Mouse (Mus musculus) midbrain, embryonic 12.5 days (tissue): Measurements from ENCODE around the gene Fto. TPM values are rescaled to one million over a fixed set of nuclear protein-coding genes. Genes with fewer than 3 reads are reported as not detected.

Experiments used
- ATAC-seq: fragments of 200-750 bp; cut with Nextera tagmentation; 2 replicates; pipeline ENCODE4 v1.8.0; 2017; ENCODE audit warnings: low read depth, moderate TSS enrichment, moderate library complexity; ENCODE audit not compliant: low FRiP score
- H3K27ac ChIP-seq: fragments of 300-500 bp; sonication (generic); replicated peaks from 2 replicates; pipeline ENCODE4 v1.5.1; 2016; ENCODE audit warnings: mild to moderate bottlenecking
- H3K27me3 ChIP-seq: fragments of 300-500 bp; sonication (generic); 2 replicates; pipeline ENCODE4 v1.6.1; 2016; ENCODE audit warnings: mild to moderate bottlenecking
- H3K36me3 ChIP-seq: fragments of 300-500 bp; sonication (generic); 2 replicates; pipeline ENCODE4 v1.6.1; 2016
- H3K4me1 ChIP-seq: fragments of 300-500 bp; sonication (generic); 2 replicates; pipeline ENCODE4 v1.6.1; 2016
- H3K4me2 ChIP-seq: fragments of 300-500 bp; sonication (generic); replicated peaks from 2 replicates; pipeline ENCODE4 v1.6.1; 2016; ENCODE audit warnings: mild to moderate bottlenecking, moderate library complexity
- H3K4me3 ChIP-seq: fragments of 300-500 bp; sonication (generic); 2 replicates; pipeline ENCODE4 v1.5.1; 2016; ENCODE audit warnings: mild to moderate bottlenecking
- H3K9ac ChIP-seq: fragments of 300-500 bp; sonication (generic); replicated peaks from 2 replicates; pipeline ENCODE4 v1.6.1; 2016; ENCODE audit warnings: mild to moderate bottlenecking, moderate library complexity
- H3K9me3 ChIP-seq: fragments of 300-500 bp; sonication (generic); 2 replicates; pipeline ENCODE4 v1.6.1; 2016; ENCODE audit warnings: mild to moderate bottlenecking
- WGBS: fragments of 180-500 bp; shearing (Covaris S2); methylation state at CpG from one replicate; pipeline ENCODE4 v1.1.7; 2016; 5-methylcytosine and 5-hydroxymethylcytosine counted together
- polyA plus RNA-seq: library from polyadenylated mRNA; unstranded; fragments of >200 nt; fragmentation: Nextera tagmentation; extraction: Ambion mirVana; gene quantifications from 2 replicates; pipeline ENCODE4 v1.2.1, GENCODE M21; 2016

Gene Fto
- polyA plus RNA-seq, 1 experiment from 2014 or later = 115 TPM

- no peak overlapping the region for H3K27ac ChIP-seq
- WGBS = 53% methylated on average over 14 of the region's 14 CpGs
Observed at GRCm38 (mm10) chr8:91599349-91599837, 286.1 kb downstream of the Fto start.

GRCm38 (mm10) chr8:91603751-91604150 is 290.4 kb downstream of the Fto start:
- WGBS = 92% methylated on average over 9 of the region's 9 CpGs
- Histone ChIP-seq H3K36me3 (no peaks in the 10 kb centered on the region), H3K4me1 (peaks cover 9% of the 10 kb centered on the region), H3K27me3 (peaks cover 13% of the 10 kb centered on the region), H3K4me3 (no peak overlapping the region), H3K4me2 (no peak overlapping the region), H3K9me3 (no peaks in the 10 kb centered on the region), H3K27ac (no peak overlapping the region), H3K9ac (no peak overlapping the region)
- no peak for ATAC-seq

More at GRCm38 (mm10) chr8:91599349-91599837, 286.1 kb downstream of the Fto start:
- Histone ChIP-seq H3K4me2 (no peak overlapping the region), H3K9ac (no peak overlapping the region), H3K4me1 (peaks cover 9% of the 10 kb centered on the region), H3K4me3 (no peak overlapping the region), H3K27me3 (no peaks in the 10 kb centered on the region), H3K9me3 (no peaks in the 10 kb centered on the region), H3K36me3 (no peaks in the 10 kb centered on the region)
- ATAC-seq = no peak

GRCm38 (mm10) chr8:91605901-91606300 is 292.6 kb downstream of the Fto start:
- H3K4me2 ChIP-seq = no peak overlapping the region
- no peak for ATAC-seq
- 87% methylated on average over 8 of the region's 8 CpGs for WGBS

GRCm38 (mm10) chr8:91607091-91607490 is 293.8 kb downstream of the Fto start:
- H3K4me2 ChIP-seq = no peak overlapping the region
- peaks cover 25% of the 10 kb centered on the region for H3K27me3 ChIP-seq
- no peaks in the 10 kb centered on the region for H3K36me3 ChIP-seq
- no peaks in the 10 kb centered on the region for H3K9me3 ChIP-seq
- H3K4me1 ChIP-seq = peaks cover 14% of the 10 kb centered on the region
- H3K27ac ChIP-seq = no peak overlapping the region
- WGBS = 88% methylated on average over 5 of the region's 5 CpGs
- no peak overlapping the region for H3K4me3 ChIP-seq
- ATAC-seq = no peak
- H3K9ac ChIP-seq = no peak overlapping the region

More at GRCm38 (mm10) chr8:91605901-91606300, 292.6 kb downstream of the Fto start:
- Histone ChIP-seq H3K4me1 (peaks cover 2% of the 10 kb centered on the region), H3K27me3 (peaks cover 25% of the 10 kb centered on the region), H3K4me3 (no peak overlapping the region), H3K9me3 (no peaks in the 10 kb centered on the region), H3K36me3 (no peaks in the 10 kb centered on the region), H3K9ac (no peak overlapping the region), H3K27ac (no peak overlapping the region)

- Histone ChIP-seq H3K4me1 (peaks cover 40% of the 10 kb centered on the region), H3K27ac (peak overlapping the region; percentile 64; the same call in 1 of the 2 replicates), H3K27me3 (peaks cover 40% of the 10 kb centered on the region), H3K9ac (no peak overlapping the region), H3K4me3 (no peak overlapping the region), H3K9me3 (no peaks in the 10 kb centered on the region), H3K4me2 (0 out of 2 replicates have a peak overlapping the region, but pooled peaks have one; percentile 13), H3K36me3 (no peaks in the 10 kb centered on the region)
- peak; percentile 39; the same call in 1 of the 2 replicates for ATAC-seq
- 41% methylated on average over 7 of the region's 7 CpGs for WGBS
Observed at GRCm38 (mm10) chr8:91611191-91611590, 297.9 kb downstream of the Fto start.

- H3K9ac ChIP-seq = no peak overlapping the region
- peak overlapping the region; percentile 13 for H3K4me2 ChIP-seq
- peak; percentile 44; the same call in 1 of the 2 replicates for ATAC-seq
- H3K4me1 ChIP-seq = peaks cover 45% of the 10 kb centered on the region
- no peak overlapping the region for H3K4me3 ChIP-seq
- no peaks in the 10 kb centered on the region for H3K36me3 ChIP-seq
- peaks cover 40% of the 10 kb centered on the region for H3K27me3 ChIP-seq
- peak overlapping the region; percentile 64; the same call in 1 of the 2 replicates for H3K27ac ChIP-seq
- no peaks in the 10 kb centered on the region for H3K9me3 ChIP-seq
- 44% methylated on average over 14 of the region's 14 CpGs for WGBS
Observed at GRCm38 (mm10) chr8:91611723-91612362, 298.5 kb downstream of the Fto start.

GRCm38 (mm10) chr8:91612387-91613130 is 299.2 kb downstream of the Fto start:
- peak; percentile 31; the same call in 1 of the 2 replicates for ATAC-seq
- H3K36me3 ChIP-seq = no peaks in the 10 kb centered on the region
- peak overlapping the region; percentile 13; the same call in 1 of the 2 replicates for H3K4me2 ChIP-seq
- peaks cover 52% of the 10 kb centered on the region for H3K4me1 ChIP-seq
- H3K9ac ChIP-seq = no peak overlapping the region
- peaks cover 40% of the 10 kb centered on the region for H3K27me3 ChIP-seq
- H3K27ac ChIP-seq = peak overlapping the region; percentile 40; the same call in 1 of the 2 replicates
- WGBS = 40% methylated on average over 18 of the region's 18 CpGs
- no peak overlapping the region for H3K4me3 ChIP-seq
- no peaks in the 10 kb centered on the region for H3K9me3 ChIP-seq

- H3K27me3 ChIP-seq = peaks cover 31% of the 10 kb centered on the region
- no peak for ATAC-seq
Observed at GRCm38 (mm10) chr8:91613603-91614002, 300.3 kb downstream of the Fto start.

GRCm38 (mm10) chr8:91615196-91615595 is 301.9 kb downstream of the Fto start:
- no peaks in the 10 kb centered on the region for H3K36me3 ChIP-seq
- H3K4me3 ChIP-seq = no peak overlapping the region
- H3K27ac ChIP-seq = no peak overlapping the region
- H3K9me3 ChIP-seq = no peaks in the 10 kb centered on the region
- H3K27me3 ChIP-seq = peaks cover 21% of the 10 kb centered on the region
- ATAC-seq = no peak
- H3K9ac ChIP-seq = no peak overlapping the region
- H3K4me2 ChIP-seq = no peak overlapping the region
- WGBS = 83% methylated on average over 8 of the region's 8 CpGs
- peaks cover 66% of the 10 kb centered on the region for H3K4me1 ChIP-seq

More at GRCm38 (mm10) chr8:91613603-91614002, 300.3 kb downstream of the Fto start:
- no peaks in the 10 kb centered on the region for H3K36me3 ChIP-seq
- H3K4me1 ChIP-seq = peaks cover 62% of the 10 kb centered on the region
- H3K4me2 ChIP-seq = no peak overlapping the region; the same call in 1 of the 2 replicates
- no peaks in the 10 kb centered on the region for H3K9me3 ChIP-seq
- H3K27ac ChIP-seq = 0 out of 2 replicates have a peak overlapping the region, but pooled peaks have one; percentile 36
- no peak overlapping the region for H3K9ac ChIP-seq
- WGBS = 18% methylated on average over 9 of the region's 9 CpGs
- H3K4me3 ChIP-seq = no peak overlapping the region

- Histone ChIP-seq H3K27me3 (peaks cover 17% of the 10 kb centered on the region; the same call in 1 of the 2 replicates), H3K9ac (no peak overlapping the region), H3K36me3 (no peaks in the 10 kb centered on the region), H3K4me2 (no peak overlapping the region), H3K4me1 (peaks cover 63% of the 10 kb centered on the region), H3K9me3 (no peaks in the 10 kb centered on the region), H3K4me3 (no peak overlapping the region), H3K27ac (no peak overlapping the region)
- 81% methylated on average over 11 of the region's 11 CpGs for WGBS
- ATAC-seq = no peak
Observed at GRCm38 (mm10) chr8:91615781-91616683, 302.7 kb downstream of the Fto start.

- ATAC-seq = no peak
- Histone ChIP-seq H3K27me3 (peaks cover 17% of the 10 kb centered on the region; the same call in 1 of the 2 replicates), H3K36me3 (no peaks in the 10 kb centered on the region), H3K27ac (no peak overlapping the region), H3K4me3 (no peak overlapping the region), H3K4me2 (no peak overlapping the region), H3K9me3 (no peaks in the 10 kb centered on the region), H3K9ac (no peak overlapping the region), H3K4me1 (peaks cover 49% of the 10 kb centered on the region)
- WGBS = 61% methylated on average over 5 of the region's 5 CpGs
Observed at GRCm38 (mm10) chr8:91617772-91618171, 304.4 kb downstream of the Fto start.
